Mouse (Mus musculus): ENCODE data around the gene Trim7.

DNA sequence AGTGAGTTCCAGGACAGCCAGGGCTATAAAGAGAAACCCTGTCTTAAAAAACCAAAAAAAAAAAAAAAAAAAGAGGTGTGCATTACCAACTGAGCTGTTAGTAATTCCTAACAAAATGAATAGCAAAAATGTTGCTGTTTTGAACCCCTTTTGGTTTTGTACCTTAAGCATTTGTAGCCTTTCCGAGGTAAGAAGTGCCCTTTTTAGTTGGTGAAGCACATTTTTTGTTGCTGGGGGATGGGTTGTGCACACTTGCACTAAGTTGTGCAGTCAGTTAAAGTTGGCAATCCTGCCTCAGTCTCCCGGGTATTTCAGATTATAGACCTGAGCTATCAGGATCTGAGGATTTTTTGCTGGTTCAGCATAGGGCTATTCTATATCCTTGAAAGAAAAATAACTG lies 21.0 kb upstream of the Trim7 start:
- no peak for TF ChIP-seq POLR2A (IDR thresholded peaks at IDR 0.05; ENCODE audit: borderline replicate concordance, control insufficient read depth, low read depth, low read length)
- TF ChIP-seq CTCF (IDR thresholded peaks at IDR 0.05; ENCODE audit: control insufficient read depth, insufficient read depth, low read length), result no peak

All from bone marrow, adult 2 months (tissue).